Mouse (Mus musculus) erythroblast, embryonic 14.5 days (primary cell): ENCODE results near the gene Tmem207. TPM values are rescaled to one million over a fixed set of nuclear protein-coding genes. Genes with fewer than 3 reads are reported as not detected.
"Not testable (repeated sequence)": the region's sequence is repeated elsewhere in the genome, so short reads cannot be mapped to it uniquely, and the experiment has no call there.

Experiments
- H3K27me3 ChIP-seq: 2 replicates; pipeline ENCODE4 v1.6.1; 2012; ENCODE audit warnings: inconsistent platforms; ENCODE audit not compliant: control insufficient read depth
- H3K36me3 ChIP-seq: 2 replicates; pipeline ENCODE4 v1.6.1; 2012; ENCODE audit warnings: mild to moderate bottlenecking, inconsistent platforms; ENCODE audit not compliant: control insufficient read depth
- H3K4me1 ChIP-seq: 2 replicates; pipeline ENCODE4 v1.6.1; 2012; ENCODE audit warnings: inconsistent platforms; ENCODE audit not compliant: control insufficient read depth
- H3K4me3 ChIP-seq: replicated peaks from 2 replicates; pipeline ENCODE3; 2012; ENCODE audit warnings: moderate library complexity, mild to moderate bottlenecking, inconsistent platforms
- H3K9me3 ChIP-seq: 2 replicates; pipeline ENCODE4 v1.6.1; 2012; ENCODE audit warnings: low read length, inconsistent platforms, mixed read lengths; ENCODE audit not compliant: control insufficient read depth
- GATA1 ChIP-seq: IDR thresholded peaks from 2 replicates; pipeline ENCODE4 v1.6.1; 2012; ENCODE audit warnings: low read length, inconsistent platforms, mixed read lengths
- TAL1 ChIP-seq: IDR thresholded peaks from 3 replicates; pipeline ENCODE4 v1.6.1; 2012; ENCODE audit warnings: low read length, inconsistent platforms, mixed read lengths
- polyA plus RNA-seq: library from polyadenylated mRNA; stranded (reverse); fragments of >175 nt; gene quantifications from 2 replicates; pipeline ENCODE4 v1.2.3, GENCODE M21; 2012

Tmem207 gene
- polyA plus RNA-seq, 1 experiment, result not detected

GRCm38 (mm10) chr16:26546170-26546878 lies 19.8 kb upstream of the Tmem207 start:
- no peaks in the 10 kb centered on the region for H3K27me3 ChIP-seq
- H3K9me3 ChIP-seq, result no peaks in the 10 kb centered on the region
- no peaks in the 10 kb centered on the region for H3K36me3 ChIP-seq
- H3K4me3 ChIP-seq, result no peak overlapping the region
- H3K4me1 ChIP-seq, result no peaks in the 10 kb centered on the region
- TF ChIP-seq GATA1 (no peak), TAL1 (no peak)

GRCm38 (mm10) chr16:26532287-26532686 lies 5.7 kb upstream of the Tmem207 start:
- Histone ChIP-seq H3K4me1 (no peaks in the 10 kb centered on the region), H3K4me3 (no peak overlapping the region), H3K27me3 (no peaks in the 10 kb centered on the region), H3K36me3 (no peaks in the 10 kb centered on the region), H3K9me3 (no peaks in the 10 kb centered on the region)
- no peak for TF ChIP-seq TAL1
- TF ChIP-seq GATA1, result no peak

GRCm38 (mm10) chr16:26530451-26530850 lies 3.9 kb upstream of the Tmem207 start:
- H3K36me3 ChIP-seq, result no peaks in the 10 kb centered on the region
- no peak overlapping the region for H3K4me3 ChIP-seq
- H3K9me3 ChIP-seq, result no peaks in the 10 kb centered on the region
- H3K27me3 ChIP-seq, result no peaks in the 10 kb centered on the region
- TF ChIP-seq GATA1, result no peak
- TF ChIP-seq TAL1, result no peak
- H3K4me1 ChIP-seq, result no peaks in the 10 kb centered on the region

GRCm38 (mm10) chr16:26527931-26528666 lies 1.5 kb upstream of the Tmem207 start:
- no peak for TF ChIP-seq GATA1
- no peak for TF ChIP-seq TAL1
- no peaks in the 10 kb centered on the region for H3K27me3 ChIP-seq
- no peak overlapping the region for H3K4me3 ChIP-seq
- no peaks in the 10 kb centered on the region for H3K36me3 ChIP-seq
- H3K4me1 ChIP-seq, result no peaks in the 10 kb centered on the region
- no peaks in the 10 kb centered on the region for H3K9me3 ChIP-seq

- Histone ChIP-seq H3K4me3 (no peak overlapping the region), H3K36me3 (no peaks in the 10 kb centered on the region), H3K27me3 (no peaks in the 10 kb centered on the region), H3K9me3 (no peaks in the 10 kb centered on the region), H3K4me1 (no peaks in the 10 kb centered on the region)
- no peak for TF ChIP-seq GATA1
- TF ChIP-seq TAL1, result no peak
Measured at GRCm38 (mm10) chr16:26525832-26526231, 737 bp downstream of the Tmem207 start.

GRCm38 (mm10) chr16:26519596-26519995 lies 7.0 kb downstream of the Tmem207 start:
- Histone ChIP-seq H3K27me3 (no peaks in the 10 kb centered on the region), H3K9me3 (peaks cover 2% of the 10 kb centered on the region; the same call in 1 of the 2 replicates), H3K4me3 (no peak overlapping the region), H3K36me3 (no peaks in the 10 kb centered on the region), H3K4me1 (no peaks in the 10 kb centered on the region)
- TF ChIP-seq GATA1 (no peak), TAL1 (no peak)

GRCm38 (mm10) chr16:26504961-26505360 lies 21.6 kb downstream of the Tmem207 start:
- no peaks in the 10 kb centered on the region for H3K4me1 ChIP-seq
- no peak for TF ChIP-seq GATA1
- TF ChIP-seq TAL1, result no peak
- no peaks in the 10 kb centered on the region for H3K36me3 ChIP-seq
- no peak overlapping the region for H3K4me3 ChIP-seq
- H3K9me3 ChIP-seq, result no peaks in the 10 kb centered on the region
- no peaks in the 10 kb centered on the region for H3K27me3 ChIP-seq

- TF ChIP-seq TAL1, result no peak
- TF ChIP-seq GATA1, result no peak
- H3K27me3 ChIP-seq, result no peaks in the 10 kb centered on the region
Measured at GRCm38 (mm10) chr16:26500738-26501137, 25.8 kb downstream of the Tmem207 start.

GRCm38 (mm10) chr16:26499705-26500104 lies 26.9 kb downstream of the Tmem207 start:
- not testable (repeated sequence) for H3K4me1 ChIP-seq, H3K27me3 ChIP-seq, H3K36me3 ChIP-seq, H3K9me3 ChIP-seq, H3K4me3 ChIP-seq

More at GRCm38 (mm10) chr16:26500738-26501137, 25.8 kb downstream of the Tmem207 start:
- H3K4me3 ChIP-seq, result no peak overlapping the region
- H3K4me1 ChIP-seq, result no peaks in the 10 kb centered on the region
- no peaks in the 10 kb centered on the region for H3K36me3 ChIP-seq
- H3K9me3 ChIP-seq, result no peaks in the 10 kb centered on the region

GRCm38 (mm10) chr16:26495721-26496120 lies 30.8 kb downstream of the Tmem207 start:
- Histone ChIP-seq H3K9me3 (no peaks in the 10 kb centered on the region), H3K36me3 (no peaks in the 10 kb centered on the region), H3K4me1 (no peaks in the 10 kb centered on the region), H3K4me3 (no peak overlapping the region), H3K27me3 (no peaks in the 10 kb centered on the region)
- TF ChIP-seq GATA1 (no peak), TAL1 (no peak)
